Mouse (Mus musculus): ENCODE measurements at regions not wholly inside any gene's neighbourhood (a gene's known extent, or its start where the extent isn't known, plus 50 kb on each side); places are given as distances from the start of the nearest gene placed in this dataset.

DNA sequence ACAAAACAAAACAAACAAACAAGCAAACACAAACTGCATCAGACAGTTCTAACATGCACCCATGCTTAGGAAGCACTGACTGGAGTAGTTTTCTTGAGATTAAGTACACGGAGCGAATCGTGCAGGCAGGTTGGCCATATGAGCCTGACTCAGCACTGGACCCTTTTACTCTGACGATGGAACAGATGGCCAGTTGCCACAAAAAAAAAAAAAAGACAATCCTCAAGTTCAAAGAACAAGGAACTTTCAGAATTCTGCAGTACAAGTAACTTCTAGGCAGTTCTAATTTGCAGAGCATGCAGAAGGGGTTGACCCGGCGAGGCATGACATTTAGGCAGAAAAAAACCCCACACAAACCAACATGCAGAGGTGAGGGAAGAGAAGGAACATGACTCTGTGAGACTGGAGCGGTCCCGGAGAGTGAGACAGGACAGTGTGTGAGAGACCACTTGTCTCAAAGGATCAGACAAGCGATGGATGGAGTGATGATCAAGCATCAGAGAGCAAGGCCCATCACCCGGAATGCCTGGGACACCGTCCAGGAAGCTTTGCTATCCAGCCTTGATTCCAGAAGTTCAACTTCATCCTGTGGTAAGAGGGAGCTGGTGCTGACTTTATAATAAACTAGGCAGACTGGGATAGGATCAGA lies 71.0 kb upstream of the Sesn3 start:
- H3K27me3 ChIP-seq (ENCODE audit: control insufficient read depth, insufficient read depth, low read length) = no peaks in the 10 kb centered on the region
- H3K27ac ChIP-seq = no peak overlapping the region
- H3K4me2 ChIP-seq (ENCODE audit: low read depth) = no peak overlapping the region
- DNase-seq (ENCODE audit: low read depth in 3 of 3, low spot score in 3 of 3) = no peak
- peaks cover 0 to 2% of the 10 kb centered on the region in 2 experiments; a peak in 1 of 4 replicates for H3K4me1 ChIP-seq (replicated peaks; ENCODE audit: control insufficient read depth in 2 of 2, insufficient read depth in 2 of 2, low read length in 1 of 2)
- ATAC-seq (ENCODE audit: insufficient read depth) = no peak
- WGBS (ENCODE audit: insufficient replicate concordance) = 66% methylated on average over 11 of the region's 11 CpGs
- no peaks in the 10 kb centered on the region for H3K36me3 ChIP-seq (replicated peaks; ENCODE audit: control insufficient read depth, insufficient read depth, low read depth)
- no peak overlapping the region for H3K9ac ChIP-seq (replicated peaks)
- no peaks in the 10 kb centered on the region for H3K9me3 ChIP-seq (ENCODE audit: control insufficient read depth, low read length)
- no peak for TF ChIP-seq CTCF (IDR thresholded peaks at IDR 0.05; ENCODE audit: low read depth)
- no peak for TF ChIP-seq EP300 (IDR thresholded peaks at IDR 0.05; ENCODE audit: low read depth)
- no peak overlapping the region for H3K4me3 ChIP-seq (ENCODE audit: insufficient read depth in 1 of 2, low read depth in 2 of 2, low read length in 2 of 2)

DNA sequence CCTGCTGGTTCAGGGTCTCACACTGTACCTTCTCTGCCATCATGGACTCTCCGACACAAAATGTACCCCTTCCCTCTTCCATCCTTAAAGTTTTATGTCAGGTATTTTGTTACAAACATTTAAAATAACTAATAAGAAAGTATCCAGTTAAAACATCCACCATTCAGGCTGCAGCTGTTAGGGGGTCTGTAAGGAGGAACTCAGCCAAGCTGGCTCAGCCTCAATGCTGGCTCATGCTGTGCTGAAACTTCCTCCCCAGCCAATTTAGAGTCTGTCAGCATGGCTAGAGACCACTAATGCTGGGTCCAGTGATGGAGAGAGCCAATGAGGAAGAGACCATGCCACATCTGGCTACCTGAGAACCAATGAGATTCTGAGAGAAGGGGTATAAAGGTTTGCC lies 70.0 kb upstream of the Sesn3 start:
- DNase-seq (ENCODE audit: low read depth in 3 of 3, low spot score in 3 of 3) (no peak), ATAC-seq (ENCODE audit: insufficient read depth) (no peak)
- Histone ChIP-seq H3K27me3 (ENCODE audit: control insufficient read depth, insufficient read depth, low read length) (no peaks in the 10 kb centered on the region), H3K4me3 (ENCODE audit: insufficient read depth in 1 of 2, low read depth in 2 of 2, low read length in 2 of 2) (no peak overlapping the region), H3K27ac (no peak overlapping the region), H3K9ac (replicated peaks) (no peak overlapping the region), H3K9me3 (ENCODE audit: control insufficient read depth, low read length) (no peaks in the 10 kb centered on the region), H3K4me1 (replicated peaks; ENCODE audit: control insufficient read depth in 2 of 2, insufficient read depth in 2 of 2, low read length in 1 of 2) (peaks cover 0 to 2% of the 10 kb centered on the region in 2 experiments; a peak in 1 of 4 replicates), H3K36me3 (replicated peaks; ENCODE audit: control insufficient read depth, insufficient read depth, low read depth) (no peaks in the 10 kb centered on the region), H3K4me2 (ENCODE audit: low read depth) (no peak overlapping the region)
- no peak for TF ChIP-seq EP300 (IDR thresholded peaks at IDR 0.05; ENCODE audit: low read depth)
- no peak for TF ChIP-seq CTCF (IDR thresholded peaks at IDR 0.05; ENCODE audit: low read depth)
- WGBS (ENCODE audit: insufficient replicate concordance) = 65% methylated on average over 1 of the region's 1 CpGs

DNA sequence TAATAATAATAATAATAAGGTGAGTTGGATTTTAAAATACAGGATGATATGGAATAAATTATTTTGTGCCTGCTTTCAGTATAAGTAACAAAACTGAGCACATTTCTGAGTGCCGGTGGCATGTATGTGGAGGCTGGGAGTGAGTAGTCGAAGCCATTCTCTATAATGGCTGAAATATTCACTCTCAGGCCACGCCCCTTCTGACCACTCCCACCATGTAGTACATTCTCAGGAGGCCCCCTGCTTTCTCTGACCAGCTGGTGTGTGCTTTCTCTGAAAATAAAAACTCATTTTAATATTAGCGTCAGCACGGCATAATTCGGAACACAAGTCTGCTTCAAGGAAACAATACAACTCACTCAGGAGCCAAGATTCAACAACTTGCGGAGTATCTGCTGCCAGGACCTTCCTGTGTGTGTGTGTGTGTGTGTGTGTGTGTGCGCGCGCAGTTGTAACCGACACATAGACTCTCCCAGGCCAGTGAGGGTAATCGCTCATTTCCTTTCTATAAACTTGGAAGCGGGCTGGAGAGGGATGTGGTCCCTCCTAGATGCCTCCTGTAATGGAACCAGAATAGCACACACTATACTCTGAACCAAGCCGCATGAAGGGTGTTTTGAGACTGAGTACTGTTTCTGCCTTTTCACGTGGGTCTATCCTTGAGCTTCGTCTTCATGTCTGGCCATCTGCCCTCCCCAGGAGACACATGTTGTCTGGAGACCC lies 67.9 kb upstream of the Sesn3 start:
- H3K9ac ChIP-seq (replicated peaks) = no peak overlapping the region
- no peak overlapping the region for H3K4me3 ChIP-seq (ENCODE audit: insufficient read depth in 1 of 2, low read depth in 2 of 2, low read length in 2 of 2)
- 73% methylated on average over 16 of the region's 16 CpGs for WGBS (ENCODE audit: insufficient replicate concordance)
- H3K9me3 ChIP-seq (ENCODE audit: control insufficient read depth, low read length) = no peaks in the 10 kb centered on the region
- H3K4me1 ChIP-seq (replicated peaks; ENCODE audit: control insufficient read depth in 2 of 2, insufficient read depth in 2 of 2, low read length in 1 of 2) = 0 out of 4 replicates have a peak, but pooled peaks cover 0 to 2% of the 10 kb centered on the region in 2 experiments
- no peak overlapping the region for H3K4me2 ChIP-seq (ENCODE audit: low read depth)
- ATAC-seq (ENCODE audit: insufficient read depth) = no peak
- DNase-seq (ENCODE audit: low read depth in 3 of 3, low spot score in 3 of 3) = no peak
- H3K27ac ChIP-seq = no peak overlapping the region
- no peak for TF ChIP-seq CTCF (IDR thresholded peaks at IDR 0.05; ENCODE audit: low read depth)
- no peak for TF ChIP-seq EP300 (IDR thresholded peaks at IDR 0.05; ENCODE audit: low read depth)
- H3K27me3 ChIP-seq (ENCODE audit: control insufficient read depth, insufficient read depth, low read length) = no peaks in the 10 kb centered on the region
- H3K36me3 ChIP-seq (replicated peaks; ENCODE audit: control insufficient read depth, insufficient read depth, low read depth) = no peaks in the 10 kb centered on the region

DNA sequence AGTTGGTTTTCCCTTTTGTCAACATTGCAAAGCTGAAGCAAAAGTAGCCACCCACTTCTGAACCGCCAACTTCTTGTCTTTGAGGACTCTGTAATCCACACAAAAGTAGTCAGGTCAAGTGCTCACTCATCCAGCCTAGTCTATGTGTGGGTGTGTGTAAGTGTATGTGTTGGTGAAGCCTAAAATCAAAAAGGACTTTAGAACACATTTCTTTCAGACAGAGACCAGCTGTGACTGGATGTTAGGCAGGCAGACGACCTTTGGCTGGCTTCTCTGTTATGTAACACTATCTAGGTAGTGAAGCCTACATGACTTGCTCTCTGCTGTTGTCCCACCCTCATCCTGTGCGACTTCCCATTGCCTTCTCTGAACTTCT lies 67.3 kb upstream of the Sesn3 start:
- H3K27me3 ChIP-seq (ENCODE audit: control insufficient read depth, insufficient read depth, low read length) = no peaks in the 10 kb centered on the region
- TF ChIP-seq EP300 (IDR thresholded peaks at IDR 0.05; ENCODE audit: low read depth) = no peak
- no peak overlapping the region for H3K9ac ChIP-seq (replicated peaks)
- H3K4me2 ChIP-seq (ENCODE audit: low read depth) = no peak overlapping the region
- DNase-seq (ENCODE audit: low read depth in 3 of 3, low spot score in 3 of 3) (no peak), ATAC-seq (ENCODE audit: insufficient read depth) (peak; percentile 45; the same call in 1 of the 2 replicates)
- H3K27ac ChIP-seq = no peak overlapping the region
- H3K36me3 ChIP-seq (replicated peaks; ENCODE audit: control insufficient read depth, insufficient read depth, low read depth) = no peaks in the 10 kb centered on the region
- no peak overlapping the region for H3K4me3 ChIP-seq (ENCODE audit: insufficient read depth in 1 of 2, low read depth in 2 of 2, low read length in 2 of 2)
- no peaks in the 10 kb centered on the region for H3K9me3 ChIP-seq (ENCODE audit: control insufficient read depth, low read length)
- H3K4me1 ChIP-seq (replicated peaks; ENCODE audit: control insufficient read depth in 2 of 2, insufficient read depth in 2 of 2, low read length in 1 of 2) = 0 out of 4 replicates have a peak, but pooled peaks cover 0 to 2% of the 10 kb centered on the region in 2 experiments
- WGBS (ENCODE audit: insufficient replicate concordance) = 41% methylated on average over 3 of the region's 3 CpGs

DNA sequence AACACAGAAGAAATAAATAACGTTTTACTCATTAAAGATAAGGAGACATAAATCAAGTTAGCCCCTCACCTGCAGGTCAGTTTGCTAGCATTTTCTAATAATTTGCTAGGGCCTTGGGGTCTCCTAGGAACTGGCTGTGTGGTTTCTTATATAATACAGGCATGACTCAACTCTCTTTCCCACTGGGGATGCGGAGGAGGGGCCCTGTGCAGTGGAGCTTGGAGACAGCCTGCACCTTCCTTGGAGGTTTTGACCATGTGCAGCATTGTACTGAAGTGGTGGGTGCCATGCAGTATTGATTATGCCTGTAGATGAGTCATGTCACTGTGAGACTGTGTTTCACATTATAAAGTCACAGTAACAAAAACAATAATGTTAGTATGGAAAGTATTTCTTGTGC lies 61.6 kb upstream of the Sesn3 start:
- no peak overlapping the region for H3K27ac ChIP-seq
- H3K9me3 ChIP-seq (ENCODE audit: control insufficient read depth, low read length) = no peaks in the 10 kb centered on the region
- no peaks in the 10 kb centered on the region for H3K36me3 ChIP-seq (replicated peaks; ENCODE audit: control insufficient read depth, insufficient read depth, low read depth)
- peaks cover 0 to 12% of the 10 kb centered on the region in 2 experiments; a peak in 2 of 4 replicates for H3K4me1 ChIP-seq (replicated peaks; ENCODE audit: control insufficient read depth in 2 of 2, insufficient read depth in 2 of 2, low read length in 1 of 2)
- no peak for DNase-seq (ENCODE audit: low read depth in 3 of 3, low spot score in 3 of 3)
- TF ChIP-seq EP300 (IDR thresholded peaks at IDR 0.05; ENCODE audit: low read depth) = no peak
- TF ChIP-seq CTCF (IDR thresholded peaks at IDR 0.05; ENCODE audit: low read depth) = no peak
- H3K9ac ChIP-seq (replicated peaks) = no peak overlapping the region
- H3K27me3 ChIP-seq (ENCODE audit: control insufficient read depth, insufficient read depth, low read length) = no peaks in the 10 kb centered on the region
- ATAC-seq (ENCODE audit: insufficient read depth) = no peak
- 60% methylated on average over 2 of the region's 2 CpGs for WGBS (ENCODE audit: insufficient replicate concordance)
- H3K4me2 ChIP-seq (ENCODE audit: low read depth) = no peak overlapping the region
- H3K4me3 ChIP-seq (ENCODE audit: insufficient read depth in 1 of 2, low read depth in 2 of 2, low read length in 2 of 2) = no peak overlapping the region

Measured in liver, embryonic 14.5 days (tissue).